Mouse (Mus musculus): ENCODE data around the gene Exoc3l4. TPM values are rescaled to one million over a fixed set of nuclear protein-coding genes. Genes with fewer than 3 reads are reported as not detected.

The Exoc3l4 gene
- polyA plus RNA-seq, 1 experiment from 2014 or later, result 11.3 TPM

GRCm38 (mm10) chr12:111478924-111479323, 62.1 kb downstream of the Exoc3l4 start:
- Histone ChIP-seq H3K4me2 (no peak overlapping the region), H3K36me3 (ENCODE audit: control insufficient read depth, insufficient read depth, low read length) (no peaks in the 10 kb centered on the region), H3K27ac (ENCODE audit: low read depth, low read length) (no peak overlapping the region), H3K9ac (ENCODE audit: low read depth, low read length) (no peak overlapping the region), H3K27me3 (ENCODE audit: control insufficient read depth, insufficient read depth, low read length) (peaks cover 5% of the 10 kb centered on the region; the same call in 1 of the 2 replicates), H3K9me3 (replicated peaks; ENCODE audit: control insufficient read depth, low read length) (no peaks in the 10 kb centered on the region), H3K4me1 (ENCODE audit: control insufficient read depth, insufficient read depth, low read length) (no peaks in the 10 kb centered on the region), H3K4me3 (ENCODE audit: low read depth, low read length) (no peak overlapping the region)
- no peak for ATAC-seq (replicated peaks; ENCODE audit: insufficient number of reproducible peaks, low FRiP score, low TSS enrichment)
- 59% methylated on average over 5 of the region's 5 CpGs for WGBS (ENCODE audit: insufficient replicate concordance)

- H3K27ac ChIP-seq (ENCODE audit: low read depth, low read length), result no peak overlapping the region
- H3K4me2 ChIP-seq, result no peak overlapping the region
- no peaks in the 10 kb centered on the region for H3K4me1 ChIP-seq (ENCODE audit: control insufficient read depth, insufficient read depth, low read length)
- ATAC-seq (replicated peaks; ENCODE audit: insufficient number of reproducible peaks, low FRiP score, low TSS enrichment), result no peak
- WGBS (ENCODE audit: insufficient replicate concordance), result 56% methylated on average over 2 of the region's 2 CpGs
- no peak overlapping the region for H3K9ac ChIP-seq (ENCODE audit: low read depth, low read length)
- H3K4me3 ChIP-seq (ENCODE audit: low read depth, low read length), result no peak overlapping the region
- peaks cover 15% of the 10 kb centered on the region for H3K27me3 ChIP-seq (ENCODE audit: control insufficient read depth, insufficient read depth, low read length)
- no peaks in the 10 kb centered on the region for H3K36me3 ChIP-seq (ENCODE audit: control insufficient read depth, insufficient read depth, low read length)
- no peaks in the 10 kb centered on the region for H3K9me3 ChIP-seq (replicated peaks; ENCODE audit: control insufficient read depth, low read length)
Measured at GRCm38 (mm10) chr12:111479917-111480316, 63.1 kb downstream of the Exoc3l4 start.

Other genes with a start within 250 kb of the Exoc3l4 start
- gene 4930595D18Rik, start 232.5 kb upstream of the Exoc3l4 start, polyA plus RNA-seq (2014; fragmentation: Nextera tagmentation; extraction: Ambion mirVana), result not detected in 2 replicates
- gene Amn, start 145.9 kb upstream of the Exoc3l4 start, polyA plus RNA-seq (2014; fragmentation: Nextera tagmentation; extraction: Ambion mirVana), result 1.3 and 2.2 TPM in 2 replicates
- 25.4 and 33.2 TPM in 2 replicates for gene Cdc42bpb, start 39.3 kb upstream of the Exoc3l4 start, polyA plus RNA-seq (2014; fragmentation: Nextera tagmentation; extraction: Ambion mirVana)
- gene Lbhd2, start 10.2 kb upstream of the Exoc3l4 start, polyA plus RNA-seq (2014; fragmentation: Nextera tagmentation; extraction: Ambion mirVana), result 0.50 TPM in 1 of 2 replicates, not detected in the other
- 7.7 and 11.2 TPM in 2 replicates for gene Tnfaip2, start 25.5 kb downstream of the Exoc3l4 start, polyA plus RNA-seq (2014; fragmentation: Nextera tagmentation; extraction: Ambion mirVana)
- gene Gm266, start 68.8 kb downstream of the Exoc3l4 start, polyA plus RNA-seq (2014; fragmentation: Nextera tagmentation; extraction: Ambion mirVana), result 5.5 and 6.2 TPM in 2 replicates
- gene Eif5, start 121.0 kb downstream of the Exoc3l4 start, polyA plus RNA-seq (2014; fragmentation: Nextera tagmentation; extraction: Ambion mirVana), result 478 and 505 TPM in 2 replicates
- gene Mark3, start 157.5 kb downstream of the Exoc3l4 start, polyA plus RNA-seq (2014; fragmentation: Nextera tagmentation; extraction: Ambion mirVana), result 45.7 and 47.7 TPM in 2 replicates

Measured in heart, embryonic 11.5 days (tissue).